Mouse (Mus musculus): ENCODE data around the gene Nosip.
"Not testable (repeated sequence)": the region's sequence is repeated elsewhere in the genome, so short reads cannot be mapped to it uniquely, and the experiment has no call there.

Gene Nosip

GRCm38 (mm10) chr7:45062239-45062835, at the start of gene Nosip, which contains the start of gene Prrg2:
TSS of gene Nosip (plus strand) at chr7:45062429.
TSS of gene Prrg2 (minus strand) at chr7:45062677.
- DNase-seq (ENCODE audit: low spot score in 2 of 2), result peak; percentile 91 to 96

- DNase-seq (ENCODE audit: low spot score in 2 of 2), result no peak
These were observed 49.4 kb upstream of the Nosip start for GRCm38 (mm10) chr7:45012824-45013223.

GRCm38 (mm10) chr7:45013366-45014095, 48.7 kb upstream of the Nosip start:
- DNase-seq (ENCODE audit: low spot score in 2 of 2), result no peak

- no peak for DNase-seq (ENCODE audit: low spot score in 2 of 2)
These were observed 48.2 kb upstream of the Nosip start for GRCm38 (mm10) chr7:45014096-45014451.

GRCm38 (mm10) chr7:45015344-45015956, 46.8 kb upstream of the Nosip start:
- no peak for DNase-seq (ENCODE audit: low spot score in 2 of 2)

GRCm38 (mm10) chr7:45015957-45016612, 46.1 kb upstream of the Nosip start, which contains the start of gene Scaf1:
TSS of gene Scaf1 (minus strand) at chr7:45016363.
- peak; percentile 98 for DNase-seq (ENCODE audit: low spot score in 2 of 2)

- DNase-seq (ENCODE audit: low spot score in 2 of 2), result no peak
These were observed 45.5 kb upstream of the Nosip start for GRCm38 (mm10) chr7:45016761-45017160.

- DNase-seq (ENCODE audit: low spot score in 2 of 2), result peak; percentile 44 to 69
These were observed 44.8 kb upstream of the Nosip start, which contains the start of gene Rras for GRCm38 (mm10) chr7:45017242-45018061. TSS of gene Rras (plus strand) at chr7:45017961.

GRCm38 (mm10) chr7:45019031-45019571, 43.1 kb upstream of the Nosip start:
- DNase-seq (ENCODE audit: low spot score in 2 of 2), result no peak

GRCm38 (mm10) chr7:45020225-45020624, 42.0 kb upstream of the Nosip start:
- no peak for DNase-seq (ENCODE audit: low spot score in 2 of 2)

- DNase-seq (ENCODE audit: low spot score in 2 of 2), result not testable (repeated sequence)
These were observed 38.5 kb upstream of the Nosip start for GRCm38 (mm10) chr7:45023711-45024110.

- DNase-seq (ENCODE audit: low spot score in 2 of 2), result no peak
These were observed 37.7 kb upstream of the Nosip start for GRCm38 (mm10) chr7:45024281-45025248.

- DNase-seq (ENCODE audit: low spot score in 2 of 2), result no peak
These were observed 36.5 kb upstream of the Nosip start for GRCm38 (mm10) chr7:45025601-45026220.

GRCm38 (mm10) chr7:45026256-45026655, 36.0 kb upstream of the Nosip start:
- DNase-seq (ENCODE audit: low spot score in 2 of 2), result no peak

GRCm38 (mm10) chr7:45027761-45028160, 34.5 kb upstream of the Nosip start:
- DNase-seq (ENCODE audit: low spot score in 2 of 2), result no peak

- no peak for DNase-seq (ENCODE audit: low spot score in 2 of 2)
These were observed 33.9 kb upstream of the Nosip start for GRCm38 (mm10) chr7:45028351-45028750.

- DNase-seq (ENCODE audit: low spot score in 2 of 2), result no peak
These were observed 32.2 kb upstream of the Nosip start for GRCm38 (mm10) chr7:45029995-45030394.

GRCm38 (mm10) chr7:45030857-45031256, 31.4 kb upstream of the Nosip start:
- no peak for DNase-seq (ENCODE audit: low spot score in 2 of 2)

- DNase-seq (ENCODE audit: low spot score in 2 of 2), result no peak
These were observed 28.4 kb upstream of the Nosip start for GRCm38 (mm10) chr7:45033722-45034359.

All from frontal cortex, postnatal 25 days (tissue).